Mouse (Mus musculus) large intestine, adult 2 months (tissue): Measurements from ENCODE around the gene Tspan14. TPM values are rescaled to one million over a fixed set of nuclear protein-coding genes. Genes with fewer than 3 reads are reported as not detected.

Experiments
- DNase-seq: peaks from one replicate; pipeline ENCODE4 v3.0.0-alpha.2; 2012; ENCODE audit warnings: low read depth, low spot score
- WGBS: fragments of 180-500 bp; shearing (Covaris S2); methylation state at CpG from one replicate; pipeline ENCODE4 v1.1.7; 2018; 5-methylcytosine and 5-hydroxymethylcytosine counted together
- polyA plus RNA-seq: library from polyadenylated mRNA; depleted of rRNA; stranded (reverse); fragments of >200 nt; gene quantifications from 2 replicates; pipeline ENCODE4 v1.2.3, GENCODE M21; 2012

The Tspan14 gene
- polyA plus RNA-seq, 1 experiment, result 49.4 TPM

- 83% methylated on average over 1 of the region's 1 CpGs for WGBS
These were observed 13.1 kb upstream of the Tspan14 start for GRCm38 (mm10) chr14:40979723-40980122.

GRCm38 (mm10) chr14:40979002-40979401 is 12.4 kb upstream of the Tspan14 start:
- 46% methylated on average over 4 of the region's 4 CpGs for WGBS

More at GRCm38 (mm10) chr14:40979723-40980122, 13.1 kb upstream of the Tspan14 start:
- DNase-seq, result no peak

GRCm38 (mm10) chr14:40975127-40975721 is 8.6 kb upstream of the Tspan14 start:
- DNase-seq, result no peak
- WGBS, result 70% methylated on average over 6 of the region's 6 CpGs

More at GRCm38 (mm10) chr14:40979002-40979401, 12.4 kb upstream of the Tspan14 start:
- DNase-seq, result no peak

GRCm38 (mm10) chr14:40968051-40968450 is 1.4 kb upstream of the Tspan14 start:
- no peak for DNase-seq
- 92% methylated on average over 2 of the region's 2 CpGs for WGBS

GRCm38 (mm10) chr14:40967598-40967900 is 942 bp upstream of the Tspan14 start:
- DNase-seq, result no peak
- WGBS, result 20% methylated on average over 6 of the region's 6 CpGs

- no peak for DNase-seq
- WGBS, result under 1% methylated on average over 52 of the region's 62 CpGs
These were observed 423 bp upstream of the Tspan14 start for GRCm38 (mm10) chr14:40966862-40967597.

GRCm38 (mm10) chr14:40965507-40966356 is 875 bp downstream of the Tspan14 start:
- DNase-seq, result no peak
- WGBS, result under 1% methylated on average over 15 of the region's 15 CpGs

GRCm38 (mm10) chr14:40964881-40965280 is 1.7 kb downstream of the Tspan14 start:
- DNase-seq, result no peak

- no peak for DNase-seq
- WGBS, result 85% methylated on average over 3 of the region's 3 CpGs
These were observed 2.4 kb downstream of the Tspan14 start for GRCm38 (mm10) chr14:40964214-40964610.

- no peak for DNase-seq
- WGBS, result 48% methylated on average over 3 of the region's 3 CpGs
These were observed 3.0 kb downstream of the Tspan14 start for GRCm38 (mm10) chr14:40963501-40964213.

GRCm38 (mm10) chr14:40962365-40963290 is 4.0 kb downstream of the Tspan14 start:
- DNase-seq, result no peak
- 57% methylated on average over 11 of the region's 11 CpGs for whole genome bisulfite sequencing

- WGBS, result 43% methylated on average over 4 of the region's 4 CpGs
- DNase-seq, result no peak
These were observed 6.4 kb downstream of the Tspan14 start for GRCm38 (mm10) chr14:40960237-40960636.

GRCm38 (mm10) chr14:40959586-40959985 is 7.0 kb downstream of the Tspan14 start:
- 35% methylated on average over 3 of the region's 3 CpGs for WGBS
- no peak for DNase-seq

GRCm38 (mm10) chr14:40958986-40959381 is 7.6 kb downstream of the Tspan14 start:
- 49% methylated on average over 2 of the region's 2 CpGs for whole genome bisulfite sequencing
- DNase-seq, result no peak

GRCm38 (mm10) chr14:40958083-40958985 is 8.3 kb downstream of the Tspan14 start:
- DNase-seq, result no peak
- 15% methylated on average over 4 of the region's 4 CpGs for WGBS

- DNase-seq, result no peak
- 58% methylated on average over 3 of the region's 3 CpGs for WGBS
These were observed 9.0 kb downstream of the Tspan14 start for GRCm38 (mm10) chr14:40957607-40958006.

GRCm38 (mm10) chr14:40956252-40957146 is 10.1 kb downstream of the Tspan14 start:
- DNase-seq, result no peak
- WGBS, result 30% methylated on average over 13 of the region's 13 CpGs
